Mouse (Mus musculus): ENCODE data around the gene Plekhn1. TPM values are rescaled to one million over a fixed set of nuclear protein-coding genes. Genes with fewer than 3 reads are reported as not detected.
A peak's percentile ranks its signal among the peaks of the same experiment; 100 is the strongest.

Plekhn1 gene
- polyA plus RNA-seq, 1 experiment from 2014 or later: 28.7 TPM

DNA sequence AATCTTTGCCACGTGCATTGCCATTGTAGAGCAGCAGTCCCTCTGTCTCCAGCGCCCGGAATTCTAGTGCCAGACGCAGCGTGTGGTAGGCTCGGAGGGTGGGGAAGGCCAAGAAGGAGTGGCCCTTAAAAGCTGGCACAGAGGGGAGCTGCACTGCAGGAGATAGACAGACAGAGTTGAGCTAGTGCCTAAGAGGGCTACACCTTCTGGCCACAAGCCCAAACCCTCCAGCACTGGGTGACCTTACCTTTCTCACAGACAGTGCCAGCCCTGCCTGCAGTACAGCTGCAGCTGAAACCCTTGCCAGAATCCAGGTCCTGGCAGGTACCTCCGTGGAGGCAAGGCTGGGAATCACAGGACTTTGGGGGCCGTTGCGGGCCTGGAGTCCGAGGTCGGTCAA lies 62.8 kb downstream of the Plekhn1 start:
- H3K9ac ChIP-seq: no peak overlapping the region
- no peak overlapping the region for H3K4me2 ChIP-seq (replicated peaks)
- H3K9me3 ChIP-seq (ENCODE audit: control insufficient read depth, low read length): no peaks in the 10 kb centered on the region
- H3K27me3 ChIP-seq (ENCODE audit: control insufficient read depth, insufficient read depth, low read length): no peaks in the 10 kb centered on the region
- no peak overlapping the region for H3K27ac ChIP-seq
- ATAC-seq (ENCODE audit: low FRiP score) (no peak), DNase-seq (ENCODE audit: low spot score) (no peak)
- WGBS: 96% methylated on average over 11 of the region's 11 CpGs
- H3K4me3 ChIP-seq (replicated peaks; ENCODE audit: low read length): no peak overlapping the region
- H3K36me3 ChIP-seq (replicated peaks; ENCODE audit: control insufficient read depth, insufficient read depth): peaks cover 100% of the 10 kb centered on the region
- H3K4me1 ChIP-seq (replicated peaks; ENCODE audit: control insufficient read depth, insufficient read depth, low read length): no peaks in the 10 kb centered on the region

Small RNAs within 50 kb of the gene (microRNA-seq; reads per million reads assigned to microRNA genes)
- gene Mir7658: 2.7 reads per million, percentile 10 among the genes with 10 or more reads in this experiment

Other genes starting within 250 kb of the Plekhn1 start
- gene B3galt6, start 242.2 kb downstream of the Plekhn1 start, polyA plus RNA-seq (2014; fragmentation: Nextera tagmentation; extraction: Ambion mirVana): 38.4 and 38.8 TPM in 2 replicates
- 112 and 114 TPM in 2 replicates for gene Sdf4, start 242.0 kb downstream of the Plekhn1 start, polyA plus RNA-seq (2014; fragmentation: Nextera tagmentation; extraction: Ambion mirVana)
- 0.79 TPM in 1 of 2 replicates, not detected in the other for gene Tnfrsf4, start 221.0 kb downstream of the Plekhn1 start, polyA plus RNA-seq (2014; fragmentation: Nextera tagmentation; extraction: Ambion mirVana)
- gene Tnfrsf18, start 208.7 kb downstream of the Plekhn1 start, polyA plus RNA-seq (2014; fragmentation: Nextera tagmentation; extraction: Ambion mirVana): 1.9 and 2.3 TPM in 2 replicates
- 0.11 TPM in 1 of 2 replicates, not detected in the other for gene Ttll10, start 175.4 kb downstream of the Plekhn1 start, polyA plus RNA-seq (2014; fragmentation: Nextera tagmentation; extraction: Ambion mirVana)
- gene 9430015G10Rik, start 124.9 kb downstream of the Plekhn1 start, polyA plus RNA-seq (2014; fragmentation: Nextera tagmentation; extraction: Ambion mirVana): 29.1 and 30.5 TPM in 2 replicates
- 0.59 and 0.81 TPM in 2 replicates for gene Rnf223, start 104.3 kb downstream of the Plekhn1 start, polyA plus RNA-seq (2014; fragmentation: Nextera tagmentation; extraction: Ambion mirVana)
- 121 and 127 TPM in 2 replicates for gene Agrn, start 37.4 kb downstream of the Plekhn1 start, polyA plus RNA-seq (2014; fragmentation: Nextera tagmentation; extraction: Ambion mirVana)
- gene Isg15, start 34.0 kb downstream of the Plekhn1 start, polyA plus RNA-seq (2014; fragmentation: Nextera tagmentation; extraction: Ambion mirVana): 0.87 and 0.90 TPM in 2 replicates
- 0.68 and 1.2 TPM in 2 replicates for gene AW011738, start 31.6 kb downstream of the Plekhn1 start, polyA plus RNA-seq (2014; fragmentation: Nextera tagmentation; extraction: Ambion mirVana)
- gene Perm1, start 19.0 kb downstream of the Plekhn1 start, polyA plus RNA-seq (2014; fragmentation: Nextera tagmentation; extraction: Ambion mirVana): 1.9 and 2.2 TPM in 2 replicates
- gene Noc2l, start 1.2 kb upstream of the Plekhn1 start, polyA plus RNA-seq (2014; fragmentation: Nextera tagmentation; extraction: Ambion mirVana): 47.9 and 49.5 TPM in 2 replicates
- 1.8 and 2.2 TPM in 2 replicates for gene Samd11, start 20.8 kb upstream of the Plekhn1 start, polyA plus RNA-seq (2014; fragmentation: Nextera tagmentation; extraction: Ambion mirVana)
- gene Vmn2r-ps159, start 96.2 kb upstream of the Plekhn1 start, polyA plus RNA-seq (2014; fragmentation: Nextera tagmentation; extraction: Ambion mirVana): not detected in 2 replicates